Mouse (Mus musculus): ENCODE data around the gene Golga4.
A peak's percentile ranks its signal among the peaks of the same experiment; 100 is the strongest.

The Golga4 gene

GRCm38 (mm10) chr9:118489579-118490019 lies 16.5 kb upstream of the Golga4 start:
- peak; percentile 82 for DNase-seq

GRCm38 (mm10) chr9:118491195-118491594 lies 14.9 kb upstream of the Golga4 start:
- no peak for DNase-seq

GRCm38 (mm10) chr9:118492932-118493698 lies 13.0 kb upstream of the Golga4 start:
- no peak for DNase-seq

GRCm38 (mm10) chr9:118494106-118494505 lies 12.0 kb upstream of the Golga4 start:
- no peak for DNase-seq

- no peak for DNase-seq
Observed at GRCm38 (mm10) chr9:118495933-118496332, 10.1 kb upstream of the Golga4 start.

- DNase-seq = no peak
Observed at GRCm38 (mm10) chr9:118496952-118497351, 9.1 kb upstream of the Golga4 start.

- DNase-seq = no peak
Observed at GRCm38 (mm10) chr9:118498061-118498460, 8.0 kb upstream of the Golga4 start.

GRCm38 (mm10) chr9:118500963-118501362 lies 5.1 kb upstream of the Golga4 start:
- no peak for DNase-seq

GRCm38 (mm10) chr9:118504656-118505055 lies 1.4 kb upstream of the Golga4 start:
- peak; percentile 38 for DNase-seq

GRCm38 (mm10) chr9:118506404-118507231 lies 551 bp downstream of the Golga4 start:
- DNase-seq = peak; percentile 60

- peak; percentile 54 for DNase-seq
Observed at GRCm38 (mm10) chr9:118507552-118507951, 1.5 kb downstream of the Golga4 start.

GRCm38 (mm10) chr9:118508601-118509000 lies 2.5 kb downstream of the Golga4 start:
- no peak for DNase-seq

GRCm38 (mm10) chr9:118510941-118511690 lies 5.0 kb downstream of the Golga4 start:
- DNase-seq = peak; percentile 53

GRCm38 (mm10) chr9:118512681-118513233 lies 6.7 kb downstream of the Golga4 start:
- no peak for DNase-seq

- DNase-seq = no peak
Observed at GRCm38 (mm10) chr9:118515476-118515875, 9.4 kb downstream of the Golga4 start.

GRCm38 (mm10) chr9:118516162-118516561 lies 10.1 kb downstream of the Golga4 start:
- no peak for DNase-seq

GRCm38 (mm10) chr9:118517619-118518018 lies 11.6 kb downstream of the Golga4 start:
- DNase-seq = no peak

GRCm38 (mm10) chr9:118519101-118519500 lies 13.0 kb downstream of the Golga4 start:
- no peak for DNase-seq

- DNase-seq = peak; percentile 34
Observed at GRCm38 (mm10) chr9:118520011-118520410, 13.9 kb downstream of the Golga4 start.

GRCm38 (mm10) chr9:118520858-118521257 lies 14.8 kb downstream of the Golga4 start:
- no peak for DNase-seq

GRCm38 (mm10) chr9:118521659-118522058 lies 15.6 kb downstream of the Golga4 start:
- DNase-seq = no peak

GRCm38 (mm10) chr9:118523738-118524137 lies 17.7 kb downstream of the Golga4 start:
- no peak for DNase-seq

GRCm38 (mm10) chr9:118527056-118527455 lies 21.0 kb downstream of the Golga4 start:
- no peak for DNase-seq
